Mouse (Mus musculus) cerebellum, adult 2 months (tissue): ENCODE measurements around the gene Cfap43.
"Not testable (repeated sequence)": the region's sequence is repeated elsewhere in the genome, so short reads cannot be mapped to it uniquely, and the experiment has no call there.

Experiments
- CTCF ChIP-seq: fragments of 200-500 bp; IDR thresholded peaks from 2 replicates; pipeline ENCODE4 v1.5.1; 2011; ENCODE audit warnings: low read depth, mild to moderate bottlenecking, control low read depth, low read length, moderate library complexity, borderline replicate concordance; ENCODE audit not compliant: insufficient read depth
- POLR2A ChIP-seq: fragments of 200-500 bp; IDR thresholded peaks from 2 replicates; pipeline ENCODE4 v1.6.1; 2011; ENCODE audit warnings: low read length, control low read depth, borderline replicate concordance; ENCODE audit not compliant: insufficient read depth

- TF ChIP-seq CTCF, POLR2A: not testable (repeated sequence)
Measured at GRCm38 (mm10) chr19:47841234-47841633, 77.9 kb downstream of the Cfap43 start.
